Mouse (Mus musculus) myocyte (in vitro differentiated cells): ENCODE data around the gene Reg4.

Experiments
- CEBPB ChIP-seq: IDR thresholded peaks from 2 replicates; pipeline ENCODE4 v1.6.1; 2011; ENCODE audit warnings: mild to moderate bottlenecking, moderate library complexity; ENCODE audit not compliant: poor library complexity, insufficient read depth, severe bottlenecking
- E2F4 ChIP-seq: IDR thresholded peaks from one replicate; pipeline ENCODE4 v1.6.1; 2011; ENCODE audit warnings: mild to moderate bottlenecking, control low read depth, moderate library complexity; ENCODE audit not compliant: insufficient read depth
- MAX ChIP-seq: IDR thresholded peaks from one replicate; pipeline ENCODE4 v1.6.1; 2011; ENCODE audit warnings: low read depth, mild to moderate bottlenecking, control low read depth
- MYOD1 ChIP-seq, 3 experiments: IDR thresholded peaks; one replicate each; pipeline ENCODE4 v1.6.1; 2011; ENCODE audit warnings: control low read depth in 2 of 3, low read depth in 2 of 3, mild to moderate bottlenecking in 2 of 3, moderate library complexity in 1 of 3; ENCODE audit not compliant: insufficient read length in 2 of 3, control insufficient read depth in 1 of 3
- POLR2A ChIP-seq: IDR thresholded peaks from one replicate; pipeline ENCODE4 v1.6.1; 2011; ENCODE audit warnings: low read depth, mild to moderate bottlenecking, control low read depth, moderate library complexity; ENCODE audit not compliant: insufficient read length
- POLR2AphosphoS2 ChIP-seq: IDR thresholded peaks from one replicate; pipeline ENCODE4 v1.6.1; 2011; ENCODE audit warnings: low read depth, control low read depth; ENCODE audit not compliant: insufficient read length
- SRF ChIP-seq: IDR thresholded peaks from one replicate; pipeline ENCODE4 v1.6.1; 2011; ENCODE audit warnings: low read depth; ENCODE audit not compliant: control insufficient read depth, insufficient read length
- TCF12 ChIP-seq: IDR thresholded peaks from one replicate; pipeline ENCODE4 v1.6.1; 2011; ENCODE audit warnings: mild to moderate bottlenecking, control low read depth; ENCODE audit not compliant: poor library complexity, insufficient read depth, severe bottlenecking
- USF1 ChIP-seq: IDR thresholded peaks from one replicate; pipeline ENCODE4 v1.6.1; 2011; ENCODE audit warnings: low read depth, mild to moderate bottlenecking, control low read depth, moderate library complexity

GRCm38 (mm10) chr3:98185163-98185714 is 36.7 kb upstream of the Reg4 start:
- no peak for TF ChIP-seq POLR2A
- TF ChIP-seq MYOD1 (IDR thresholded peaks at IDR 0.05; ENCODE audit: control insufficient read depth in 1 of 3, insufficient read length in 2 of 3, low read depth in 2 of 3): no peak
- TF ChIP-seq CEBPB: no peak
- no peak for TF ChIP-seq USF1
- no peak for TF ChIP-seq POLR2AphosphoS2
- no peak for TF ChIP-seq E2F4
- no peak for TF ChIP-seq MAX
- TF ChIP-seq SRF: no peak
- no peak for TF ChIP-seq TCF12
